Mouse (Mus musculus) thymus, adult 2 months (tissue): Measurements from ENCODE around the gene Gm38392.

ENCODE experiments used
- CTCF ChIP-seq: fragments of 200-500 bp; IDR thresholded peaks from 2 replicates; pipeline ENCODE4 v1.5.1; 2012; ENCODE audit warnings: mild to moderate bottlenecking, control low read depth, low read length, moderate library complexity, borderline replicate concordance; ENCODE audit not compliant: control insufficient read depth, poor library complexity, insufficient read depth; ENCODE audit errors: extremely low read depth
- POLR2A ChIP-seq: fragments of 200-500 bp; IDR thresholded peaks from 2 replicates; pipeline ENCODE4 v1.6.1; 2012; ENCODE audit warnings: mild to moderate bottlenecking, low read length, control low read depth, moderate library complexity; ENCODE audit not compliant: control insufficient read depth, poor library complexity, insufficient read depth; ENCODE audit errors: extremely low read depth

- TF ChIP-seq CTCF: no peak; the same call in 1 of the 2 replicates
- peak; percentile 96 for TF ChIP-seq POLR2A
Measured at GRCm38 (mm10) chr3:88336058-88337013, 49.3 kb upstream of the Gm38392 start, which contains the start of the genes Tmem79 and Smg5.
